Mouse (Mus musculus) hindbrain, embryonic 12.5 days (tissue): ENCODE measurements around the gene Kmo. TPM values are rescaled to one million over a fixed set of nuclear protein-coding genes. Genes with fewer than 3 reads are reported as not detected.

Experiments
- polyA plus RNA-seq: library from polyadenylated mRNA; unstranded; fragments of >200 nt; fragmentation: Nextera tagmentation; extraction: Ambion mirVana; gene quantifications from 2 replicates; pipeline ENCODE4 v1.2.1, GENCODE M21; 2016

Kmo gene
- polyA plus RNA-seq, 1 experiment from 2014 or later: not detected

Other genes starting within 250 kb of the Kmo start
- 10.6 and 13.0 TPM in 2 replicates for gene Rgs7, start 127.9 kb upstream of the Kmo start, polyA plus RNA-seq
- 69.5 and 81.7 TPM in 2 replicates for gene Fh1, start 5.3 kb downstream of the Kmo start, polyA plus RNA-seq
- 8.6 and 10.3 TPM in 2 replicates for gene Opn3, start 72.4 kb downstream of the Kmo start, polyA plus RNA-seq
- 5.9 and 6.0 TPM in 2 replicates for gene Chml, start 72.5 kb downstream of the Kmo start, polyA plus RNA-seq
- not detected in 2 replicates for gene Wdr64, start 78.2 kb downstream of the Kmo start, polyA plus RNA-seq